Mouse (Mus musculus) layer of hippocampus, adult 18-20 months (tissue): ENCODE measurements around the gene Rtn4rl1. TPM values are rescaled to one million over a fixed set of nuclear protein-coding genes. Genes with fewer than 3 reads are reported as not detected.

Experiments used
- DNase-seq, 2 experiments: peaks; one replicate each; pipeline ENCODE4 v3.0.0; 2022; ENCODE audit warnings: low spot score in 2 of 2
- total RNA-seq, 2 experiments: library from RNA; stranded (reverse); gene quantifications; 2 replicates each; pipeline ENCODE4 v1.2.3; 2021

Gene Rtn4rl1
- total RNA-seq, 2 experiments from 2014 or later, result 109 to 117 TPM

GRCm38 (mm10) chr11:75212031-75212667 is 18.6 kb downstream of the Rtn4rl1 start:
- no peak for DNase-seq

DNA sequence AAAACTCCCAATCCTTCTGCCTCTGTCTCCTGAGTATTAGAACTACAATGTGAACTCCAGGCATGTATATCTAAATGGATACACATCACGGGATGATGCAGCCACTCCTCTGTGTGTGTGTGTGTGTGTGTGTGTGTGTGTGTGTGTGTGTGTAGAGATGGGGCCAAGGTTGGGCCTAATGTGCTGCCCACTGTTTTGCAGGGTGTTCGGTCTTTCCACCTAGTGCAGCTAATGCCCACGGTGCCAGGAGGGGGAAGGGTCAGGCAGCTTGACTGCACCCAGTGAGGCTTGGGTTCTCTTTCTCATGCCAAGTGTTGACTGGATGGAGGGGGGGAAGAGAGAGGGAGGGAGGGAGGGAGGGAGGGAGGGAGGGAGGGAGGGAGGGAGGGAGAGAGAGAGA is 19.3 kb downstream of the Rtn4rl1 start:
- DNase-seq, result no peak

- no peak for DNase-seq
These were observed 19.9 kb downstream of the Rtn4rl1 start for GRCm38 (mm10) chr11:75213372-75214080.

- no peak for DNase-seq
These were observed 20.7 kb downstream of the Rtn4rl1 start for GRCm38 (mm10) chr11:75214081-75214950.

DNA sequence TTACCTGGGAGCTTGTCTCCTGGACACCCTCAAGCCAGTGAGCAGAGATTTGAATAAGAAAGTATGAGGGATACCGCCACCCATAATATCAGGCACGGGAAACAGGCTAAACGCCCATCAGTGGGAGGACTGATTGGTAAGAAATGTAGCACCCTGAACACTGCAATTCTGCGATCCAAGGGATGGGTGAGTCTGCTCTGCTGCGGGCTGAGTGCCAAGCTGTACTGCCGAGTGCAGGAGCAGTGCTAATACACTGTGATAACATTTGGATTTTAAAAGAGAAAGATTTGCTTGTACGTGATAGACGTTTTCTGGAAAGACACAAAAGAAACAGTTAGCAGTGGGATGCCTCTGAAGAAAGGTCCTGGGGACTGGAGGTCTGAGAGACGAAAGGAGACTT is 26.5 kb downstream of the Rtn4rl1 start:
- DNase-seq, result peak; percentile 65 to 87

- no peak for DNase-seq
These were observed 27.0 kb downstream of the Rtn4rl1 start for GRCm38 (mm10) chr11:75220517-75221145.

- DNase-seq, result no peak
These were observed 30.5 kb downstream of the Rtn4rl1 start for GRCm38 (mm10) chr11:75224062-75224461.

DNA sequence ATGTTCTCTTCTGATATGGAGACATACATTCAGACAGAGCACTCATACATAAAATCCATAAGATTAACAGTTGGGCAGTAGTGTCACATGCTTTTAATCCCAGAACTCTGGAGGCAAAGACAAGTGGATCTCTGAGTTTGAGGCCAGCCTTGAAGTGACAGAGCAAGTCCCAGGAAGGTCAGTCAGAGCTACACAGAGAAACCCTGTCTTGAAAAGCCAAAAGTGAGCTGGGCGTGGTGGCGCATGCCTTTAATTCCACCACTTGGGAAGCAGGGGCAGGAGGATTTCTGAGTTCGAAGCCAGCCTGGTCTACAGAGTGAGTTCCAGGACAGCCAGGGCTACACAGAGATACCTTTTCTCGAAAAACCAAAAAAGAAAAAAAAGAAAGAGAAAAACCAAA is 31.3 kb downstream of the Rtn4rl1 start:
- no peak for DNase-seq

- no peak for DNase-seq
These were observed 34.0 kb downstream of the Rtn4rl1 start for GRCm38 (mm10) chr11:75227632-75228031.

- no peak for DNase-seq
These were observed 35.7 kb downstream of the Rtn4rl1 start for GRCm38 (mm10) chr11:75229289-75229688.

DNA sequence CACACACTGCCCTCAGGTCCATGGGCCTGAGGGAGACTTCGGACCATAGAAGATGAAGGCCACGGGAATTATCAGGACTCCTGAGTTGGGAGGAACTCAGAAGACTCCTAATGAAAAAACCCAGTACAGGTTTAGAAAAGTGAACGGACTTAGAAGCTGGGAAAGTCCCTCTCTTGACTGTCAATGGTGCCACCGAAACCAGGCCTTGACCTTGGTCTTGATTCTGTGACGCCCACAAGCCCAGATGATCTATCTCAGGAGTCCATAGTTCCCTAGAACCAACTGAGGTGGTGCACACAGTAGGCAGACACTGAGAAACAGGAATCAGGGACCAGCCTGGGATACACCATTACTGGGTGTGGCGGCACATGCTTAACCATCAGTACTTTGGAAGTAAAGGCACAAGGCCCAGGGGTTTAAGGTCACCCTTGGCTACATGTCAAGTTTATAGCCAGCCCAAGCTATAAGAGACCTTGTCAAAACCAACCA is 36.7 kb downstream of the Rtn4rl1 start:
- no peak for DNase-seq

- peak in 1 of 2 experiments; percentile 54 for DNase-seq
These were observed 38.2 kb downstream of the Rtn4rl1 start for GRCm38 (mm10) chr11:75231756-75232155.

DNA sequence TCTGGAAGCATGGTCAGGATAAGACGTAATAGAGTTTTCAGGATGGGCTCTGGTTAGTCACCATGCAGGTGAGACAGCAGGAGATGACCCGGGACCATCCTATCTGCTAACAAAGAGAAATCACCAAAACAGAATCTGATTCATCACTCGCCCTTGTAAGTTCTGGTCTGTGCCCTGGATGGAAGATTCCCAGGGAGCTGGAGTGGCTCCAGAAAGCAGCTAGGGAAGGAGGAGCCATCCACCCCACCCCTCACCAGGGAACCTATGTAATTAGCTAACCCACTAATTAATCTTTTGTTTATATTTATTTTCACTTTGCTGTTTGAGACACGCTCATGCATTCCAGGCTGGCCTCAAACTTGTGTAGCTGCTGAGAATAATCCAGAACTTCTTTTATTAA is 38.9 kb downstream of the Rtn4rl1 start:
- DNase-seq, result no peak

DNA sequence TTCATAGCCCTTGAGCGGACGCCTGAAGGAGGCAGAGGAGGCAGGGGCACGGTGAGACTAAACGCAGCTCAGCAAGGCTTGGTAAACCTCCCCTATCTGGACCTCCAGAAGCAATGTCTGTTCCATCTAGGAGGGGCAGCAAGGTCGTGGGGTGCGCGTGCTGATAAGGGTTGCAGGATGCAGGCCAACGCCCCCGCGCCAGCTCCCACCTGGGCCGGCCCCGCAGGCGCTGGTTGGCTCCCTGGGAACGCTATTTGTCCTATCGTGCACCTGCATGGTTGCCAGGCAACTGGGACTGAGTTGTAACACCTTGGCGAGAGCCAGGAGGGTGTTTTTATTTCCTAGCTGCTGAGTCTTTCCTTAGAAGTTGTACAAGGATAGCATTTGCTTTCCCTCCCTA is 41.2 kb downstream of the Rtn4rl1 start:
- DNase-seq, result no peak

- no peak for DNase-seq
These were observed 46.8 kb downstream of the Rtn4rl1 start for GRCm38 (mm10) chr11:75240158-75240934.

- peak in 1 of 2 experiments; percentile 50 for DNase-seq
These were observed 49.2 kb downstream of the Rtn4rl1 start for GRCm38 (mm10) chr11:75242710-75243255.

- no peak for DNase-seq
These were observed 51.0 kb downstream of the Rtn4rl1 start for GRCm38 (mm10) chr11:75244368-75245275.

GRCm38 (mm10) chr11:75245372-75246330 is 52.1 kb downstream of the Rtn4rl1 start:
- DNase-seq, result no peak
